Mouse (Mus musculus) urinary bladder, postnatal 36 days (tissue): ENCODE results near the gene Cers6.

Source experiments
- DNase-seq, 2 experiments: peaks; one replicate each; pipeline ENCODE4 v3.0.0; 2022; ENCODE audit warnings: low spot score in 2 of 2, mixed read lengths in 1 of 2

Cers6 gene

DNA sequence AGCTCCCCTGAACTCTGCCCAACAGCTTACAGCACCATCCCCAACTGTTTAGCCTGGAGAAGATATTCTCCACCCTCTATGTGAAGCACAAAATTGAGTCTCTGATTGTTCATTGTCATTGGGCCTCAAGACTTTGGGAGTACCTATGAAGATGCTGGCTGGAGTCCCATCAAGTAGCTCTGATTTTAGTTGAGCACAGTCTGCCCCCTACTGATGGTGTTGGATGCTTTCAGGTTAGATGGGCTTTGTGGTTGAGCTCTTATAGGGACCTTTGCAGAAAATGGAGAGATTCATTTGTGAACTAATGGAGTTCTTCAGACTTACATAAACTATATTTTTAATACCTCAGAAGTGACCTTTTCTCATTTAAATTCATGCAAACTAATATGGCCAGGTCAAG is 200.1 kb downstream of the Cers6 start:
- DNase-seq = peak in 1 of 2 experiments; percentile 15

DNA sequence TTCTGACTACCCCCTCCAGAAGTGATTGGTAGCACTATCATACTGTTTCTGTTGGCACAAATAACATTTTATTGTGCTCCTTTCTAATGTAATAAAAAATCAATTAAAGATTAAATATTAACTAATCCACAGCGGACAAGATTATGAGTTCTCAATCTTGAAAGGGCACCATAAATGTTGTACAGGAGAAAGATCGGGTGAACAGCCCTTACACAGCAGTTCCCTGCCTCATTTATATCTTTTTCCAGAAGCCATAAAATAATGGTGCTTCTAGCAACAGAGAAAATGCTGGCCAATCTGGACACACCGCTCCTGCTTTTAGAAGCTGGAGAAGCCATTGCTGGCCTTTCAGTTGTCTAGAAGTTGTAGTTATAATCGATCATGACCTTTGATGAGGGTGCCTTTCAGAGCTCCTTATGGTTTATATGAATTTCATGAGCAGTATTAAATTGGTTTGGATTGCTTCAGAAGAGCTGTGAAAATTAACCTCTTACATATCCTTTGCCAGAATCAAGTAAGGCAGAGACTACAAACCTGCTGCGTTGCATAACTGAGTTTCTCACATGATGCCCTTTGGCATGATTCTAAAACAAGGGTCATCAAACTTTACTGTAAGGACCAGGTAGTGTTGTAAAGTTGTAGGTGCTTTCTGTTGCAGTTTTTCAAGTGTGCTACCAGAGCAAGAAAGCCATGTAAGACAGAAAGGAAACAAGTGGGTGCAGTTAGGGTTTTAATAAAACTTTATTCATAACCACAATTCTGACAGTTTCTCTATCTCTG is 200.9 kb downstream of the Cers6 start:
- no peak for DNase-seq

DNA sequence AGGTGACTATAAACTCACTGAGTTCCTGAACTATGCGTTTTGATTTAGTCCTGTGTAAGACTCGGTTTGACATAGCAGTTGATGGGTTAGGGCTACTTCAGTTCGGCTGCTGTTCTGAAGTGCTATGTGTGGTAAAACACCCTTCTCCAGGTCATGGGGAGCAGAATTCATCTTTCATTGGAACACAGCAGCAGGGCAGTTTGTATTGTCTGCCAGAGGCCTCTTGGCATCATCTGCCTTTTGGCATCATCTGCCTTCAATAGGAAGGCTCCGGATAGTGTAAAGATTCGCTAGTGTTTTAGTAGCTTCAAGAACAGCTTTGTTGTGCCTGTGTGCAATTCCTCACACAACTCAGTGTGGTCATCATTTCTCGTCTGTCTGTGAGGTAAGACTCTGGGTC is 203.5 kb downstream of the Cers6 start:
- DNase-seq = no peak

DNA sequence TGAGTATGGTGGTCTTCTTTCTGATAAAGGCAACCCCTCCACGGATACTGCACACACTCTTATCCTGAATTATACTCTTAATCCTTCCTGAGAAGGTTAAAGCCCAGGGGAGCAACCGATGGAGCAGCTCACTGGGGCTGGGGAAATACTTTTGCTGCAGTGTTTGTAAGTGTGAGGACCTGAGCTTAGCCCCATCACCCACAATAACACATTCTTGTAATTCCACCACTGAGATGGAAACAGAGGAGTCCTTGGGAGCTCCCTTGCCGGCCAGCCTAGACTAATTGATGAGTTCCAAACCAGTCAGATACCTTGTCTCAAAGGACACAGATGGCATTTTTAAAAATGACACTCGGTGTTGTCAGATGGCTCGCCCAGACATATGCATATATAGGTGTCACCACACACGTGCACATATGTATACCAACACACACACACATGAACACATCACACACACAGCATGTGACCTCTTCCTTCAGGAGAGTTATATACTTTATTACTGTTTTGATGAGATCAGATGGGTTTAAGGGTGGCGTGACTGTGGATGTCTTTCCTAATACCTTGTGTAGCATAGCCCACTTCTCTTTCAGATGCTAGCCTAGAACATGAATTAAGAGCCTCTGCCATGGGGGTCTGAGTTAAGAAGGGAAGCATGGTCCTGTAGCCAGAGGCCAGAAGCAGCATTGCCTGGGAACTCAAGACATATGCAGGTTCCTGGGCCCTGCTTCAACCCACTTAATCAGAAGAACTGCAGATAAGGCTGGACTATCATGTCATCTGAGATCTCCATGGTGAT is 210.4 kb downstream of the Cers6 start:
- DNase-seq = no peak

DNA sequence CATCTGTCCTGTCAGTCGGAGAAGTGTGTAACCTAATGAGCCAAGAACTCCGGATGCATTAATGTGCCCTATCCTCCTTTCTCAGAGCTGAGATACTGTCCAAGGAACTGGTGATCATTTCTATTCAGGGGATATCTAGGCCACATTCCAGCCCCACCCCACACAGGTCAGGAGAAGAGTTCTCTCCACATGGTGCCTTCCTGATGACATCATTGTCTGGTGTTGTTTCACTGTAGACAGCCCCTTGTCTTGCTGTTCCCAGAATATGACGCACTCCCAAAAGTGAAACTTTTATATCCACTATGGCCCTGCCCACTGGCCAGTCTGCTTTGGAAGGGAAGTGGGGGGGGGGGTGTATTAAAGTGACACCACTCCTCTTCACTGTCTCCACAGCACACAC is 215.9 kb downstream of the Cers6 start:
- DNase-seq = no peak

DNA sequence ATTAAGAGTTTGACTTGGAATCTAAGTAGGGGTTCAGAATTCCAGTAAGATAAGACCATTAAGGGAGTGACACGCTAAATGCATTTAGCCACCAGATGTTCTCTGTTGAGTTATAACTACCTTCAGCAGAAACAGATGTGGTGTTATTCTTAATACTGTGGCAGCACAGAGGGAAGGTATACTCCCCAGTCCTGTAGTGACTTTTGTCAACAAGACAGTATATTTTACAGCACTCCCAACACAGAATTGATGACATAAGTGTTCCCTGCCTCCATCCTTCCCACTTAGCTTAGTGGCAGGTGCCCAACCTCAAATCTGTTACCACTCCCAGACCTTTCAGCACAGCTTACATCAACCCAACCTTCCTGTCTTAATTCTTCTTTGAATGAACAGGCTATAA is 219.5 kb downstream of the Cers6 start:
- DNase-seq = no peak

DNA sequence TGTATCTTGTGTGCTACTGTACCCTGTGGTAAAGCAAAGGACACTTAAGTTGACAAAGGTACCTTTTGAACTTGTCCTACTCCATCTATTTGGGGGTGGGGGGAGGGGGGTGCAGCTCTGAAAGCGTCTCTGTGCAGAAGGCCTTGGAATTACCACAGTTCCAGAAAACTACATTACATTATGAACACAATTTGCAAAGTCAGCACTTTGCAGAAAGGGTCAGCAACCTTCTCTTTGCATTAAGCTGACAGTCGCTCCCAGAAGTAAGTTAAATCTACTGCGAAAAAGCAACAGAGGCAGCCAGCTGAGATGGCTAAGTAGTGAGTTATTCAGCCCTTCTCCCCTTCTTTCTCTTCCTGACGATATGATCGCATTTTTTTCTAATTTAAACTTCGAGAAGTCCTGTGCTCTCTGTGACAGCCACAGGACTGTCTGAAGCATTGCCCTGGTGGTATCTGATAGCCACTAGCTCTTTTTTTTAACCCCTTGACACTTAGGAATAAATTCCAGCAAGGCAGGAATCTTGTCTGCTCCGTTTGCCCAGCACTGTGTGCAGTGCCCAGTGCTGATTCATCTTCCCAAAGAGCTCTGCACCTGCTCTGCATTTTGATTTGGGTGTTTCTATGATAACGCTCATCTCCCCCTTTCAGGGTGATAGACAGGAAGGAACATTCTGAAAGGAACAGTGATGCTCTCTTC is 221.4 kb downstream of the Cers6 start:
- no peak for DNase-seq

DNA sequence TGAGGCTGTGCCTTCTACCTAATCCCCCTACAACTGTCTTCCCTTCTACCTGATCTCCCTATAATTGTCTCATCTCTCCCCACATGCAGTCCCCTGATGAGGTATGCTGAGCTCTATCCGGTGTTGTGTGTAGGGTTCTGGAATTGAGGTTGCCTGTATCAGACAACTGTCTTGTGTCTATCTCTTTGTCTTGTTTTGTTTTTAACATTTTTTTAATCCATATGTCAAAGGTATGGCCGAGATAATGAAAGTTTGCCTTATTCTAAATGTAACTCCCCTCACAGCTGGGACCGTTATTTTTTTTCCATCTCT is 221.9 kb downstream of the Cers6 start:
- no peak for DNase-seq

DNA sequence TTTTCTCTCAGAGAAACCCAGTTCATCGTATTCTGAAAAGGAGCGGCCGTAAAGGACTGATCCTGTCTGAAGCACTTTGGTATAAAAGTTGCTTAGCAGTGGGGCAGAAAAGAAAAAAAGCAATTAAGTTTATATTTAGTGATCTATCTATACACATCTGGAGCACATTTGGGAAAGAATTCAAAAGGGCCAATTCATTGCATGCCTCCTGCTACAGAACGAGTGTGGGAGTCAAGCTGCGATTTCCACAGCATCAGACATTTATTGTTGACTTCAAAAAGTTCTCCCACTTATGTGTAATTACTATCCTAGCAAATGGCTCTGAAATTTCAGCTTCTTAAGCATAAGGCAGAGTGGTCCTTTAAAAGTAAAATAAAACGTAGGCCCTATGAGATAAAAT is 223.2 kb downstream of the Cers6 start:
- DNase-seq = no peak

DNA sequence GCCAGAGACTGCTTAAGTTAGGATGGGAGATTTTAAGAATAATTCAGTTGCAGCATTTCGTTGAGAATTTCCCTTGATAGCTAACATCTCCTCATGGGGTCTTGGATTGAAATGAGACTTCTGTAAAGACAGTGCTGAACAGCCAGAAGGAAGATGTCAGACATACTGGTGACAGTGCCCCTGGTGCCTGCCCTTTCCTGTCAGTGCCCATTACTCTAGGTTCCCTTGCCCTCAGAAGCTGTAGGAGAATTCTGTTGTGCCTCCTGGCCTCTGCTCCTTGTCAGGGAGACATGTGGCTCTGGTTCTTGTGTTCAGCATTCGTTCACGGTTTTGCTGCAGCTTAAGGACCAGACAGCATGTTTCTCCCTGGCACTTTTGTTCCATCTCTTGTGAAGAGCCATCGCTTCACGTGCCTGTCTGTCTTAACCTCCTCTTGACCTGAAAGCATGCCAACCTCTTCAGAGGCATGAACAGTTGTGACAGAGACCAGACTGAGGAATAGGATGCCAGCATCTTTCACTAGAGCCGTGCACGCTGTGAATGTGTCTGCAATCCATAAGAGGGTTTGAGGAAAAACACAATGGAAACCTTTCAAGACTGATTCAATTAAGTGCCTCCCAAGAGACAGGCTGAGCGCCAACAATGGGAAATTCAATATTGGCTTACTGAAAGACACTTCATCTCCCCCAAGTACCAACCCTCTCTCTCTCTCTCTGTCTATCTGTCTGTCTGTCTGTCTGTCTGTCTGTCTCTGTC is 225.4 kb downstream of the Cers6 start:
- DNase-seq = no peak

DNA sequence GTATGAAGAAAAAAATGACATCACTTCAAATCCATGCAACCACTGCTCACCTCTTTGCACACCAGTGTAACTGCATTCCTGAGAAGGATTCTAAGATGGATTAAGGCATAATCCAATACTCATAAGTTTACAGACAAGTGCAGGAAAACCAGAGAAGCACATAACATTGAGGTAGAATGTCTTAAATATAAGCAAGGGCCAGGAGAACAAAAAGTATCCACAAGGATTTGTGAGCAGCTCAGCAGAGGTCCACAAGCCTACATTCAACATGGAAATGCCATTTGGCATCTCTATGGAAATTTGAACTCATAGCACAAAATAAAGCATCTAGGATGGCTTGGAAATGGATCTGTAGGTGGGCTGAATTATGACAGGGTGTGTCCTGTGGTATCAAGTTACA is 234.6 kb downstream of the Cers6 start:
- DNase-seq = no peak

DNA sequence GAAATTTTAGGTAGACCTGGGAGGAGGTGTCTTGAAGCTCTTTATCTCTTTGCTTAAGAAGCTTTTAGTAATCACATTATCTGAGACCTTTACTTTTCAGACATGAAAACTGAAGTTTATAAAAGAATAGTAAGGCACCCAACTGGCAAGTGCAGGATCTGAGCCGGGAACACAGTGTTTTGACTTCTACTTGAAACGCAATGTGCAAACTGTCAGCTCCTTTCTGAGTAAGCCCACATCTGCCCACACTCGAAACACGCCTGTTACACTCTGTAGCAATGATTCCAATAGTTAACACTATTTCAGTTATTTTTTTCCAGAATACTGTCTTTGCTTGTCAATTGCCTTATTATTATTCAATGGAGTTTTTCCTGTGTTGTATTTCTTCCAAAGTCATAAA is 235.6 kb downstream of the Cers6 start:
- DNase-seq = no peak

DNA sequence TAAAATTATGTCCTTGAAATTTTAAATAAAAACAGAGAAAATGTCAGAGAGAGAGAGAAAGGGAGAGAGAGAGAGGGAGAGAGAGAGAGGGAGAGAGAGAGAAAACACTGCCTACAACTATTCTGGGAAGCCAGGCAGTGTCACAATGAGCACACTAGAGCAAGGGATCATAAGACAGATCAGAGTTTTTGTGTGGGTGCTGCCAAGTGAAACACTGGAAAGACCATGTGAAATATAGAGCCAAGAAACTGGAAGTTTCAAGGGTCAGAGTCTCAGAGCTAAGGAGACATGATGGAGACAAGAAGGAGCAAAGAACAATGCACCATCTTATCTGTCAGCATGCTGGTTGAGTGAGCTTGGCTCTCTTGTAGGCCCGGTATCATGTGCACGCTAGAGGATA is 236.3 kb downstream of the Cers6 start:
- no peak for DNase-seq

DNA sequence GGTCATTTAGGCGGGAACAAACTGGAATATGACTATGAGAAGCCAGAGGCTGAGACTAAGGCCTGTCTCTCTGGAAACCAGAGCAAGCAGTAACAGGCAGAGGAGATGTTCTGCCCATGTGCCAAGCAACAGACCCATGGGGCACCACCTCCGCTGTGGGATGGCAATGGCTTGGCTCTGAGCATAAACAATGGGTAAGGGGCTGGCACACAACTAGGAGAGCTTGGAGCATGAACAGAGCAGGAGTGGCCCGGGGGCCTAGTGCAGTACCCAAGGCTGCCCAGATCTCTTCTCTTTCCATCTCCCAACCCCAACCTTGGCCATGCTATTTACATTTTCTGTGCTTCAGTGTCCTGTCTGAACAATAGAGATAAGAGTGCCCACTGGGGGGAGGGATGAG is 237.5 kb downstream of the Cers6 start:
- no peak for DNase-seq

DNA sequence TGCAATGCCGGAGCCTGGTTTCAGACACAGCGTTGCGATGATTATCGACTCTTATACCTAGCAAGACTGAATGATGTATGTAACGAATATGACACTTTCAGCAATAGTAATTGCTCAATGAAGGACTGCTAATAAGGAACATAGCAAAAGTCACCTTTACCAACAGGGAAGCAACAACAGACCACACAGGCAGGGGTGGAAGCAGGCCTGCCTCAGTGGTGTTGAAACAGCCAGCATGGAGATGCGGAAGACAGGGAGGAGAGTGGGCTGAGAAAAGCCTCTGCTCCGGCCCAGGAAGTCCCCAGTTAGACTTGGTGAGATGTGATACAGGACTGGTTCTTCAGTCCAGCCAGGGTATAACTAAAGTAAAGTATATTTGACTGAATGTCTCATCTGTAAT is 237.9 kb downstream of the Cers6 start:
- no peak for DNase-seq

DNA sequence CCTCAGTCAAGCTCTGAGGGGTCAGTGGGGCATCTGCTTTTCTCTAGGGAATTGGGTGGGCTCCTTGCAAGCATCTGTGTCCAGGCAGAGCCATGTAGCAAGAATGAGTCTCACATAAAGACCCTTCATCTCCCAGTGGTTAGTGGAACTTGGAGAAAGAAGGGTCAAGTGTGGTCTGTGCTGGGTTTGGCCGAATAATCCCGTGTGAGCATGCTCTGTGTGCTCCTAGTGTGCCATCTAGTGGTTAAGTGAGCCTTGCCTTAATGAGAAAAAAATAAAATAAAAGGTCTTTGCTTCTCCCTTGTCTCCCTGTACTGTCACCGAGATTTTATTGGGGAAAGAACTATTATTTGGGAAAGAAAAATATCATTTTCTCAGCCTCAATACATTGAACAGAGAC is 239.5 kb downstream of the Cers6 start:
- peak in 1 of 2 experiments; percentile 23 for DNase-seq

DNA sequence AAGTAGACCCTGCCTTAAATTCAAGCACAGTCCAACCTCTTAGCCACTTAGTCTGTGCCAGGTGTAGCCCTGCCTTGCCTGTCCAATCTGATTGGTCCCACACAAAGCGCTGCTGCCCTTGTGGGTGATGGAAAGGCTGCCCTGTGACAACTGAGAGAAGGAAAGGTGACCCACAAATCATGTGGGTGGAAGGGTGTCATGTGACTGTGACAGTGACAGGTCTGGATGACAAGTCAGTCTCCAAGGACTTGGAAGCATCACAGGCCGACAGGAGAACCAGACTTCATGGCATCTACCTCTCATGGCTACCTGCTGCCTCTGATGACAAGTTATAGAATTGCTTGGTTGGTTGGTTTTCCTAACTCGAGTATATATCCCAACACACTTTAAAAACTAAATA is 242.3 kb downstream of the Cers6 start:
- no peak for DNase-seq

DNA sequence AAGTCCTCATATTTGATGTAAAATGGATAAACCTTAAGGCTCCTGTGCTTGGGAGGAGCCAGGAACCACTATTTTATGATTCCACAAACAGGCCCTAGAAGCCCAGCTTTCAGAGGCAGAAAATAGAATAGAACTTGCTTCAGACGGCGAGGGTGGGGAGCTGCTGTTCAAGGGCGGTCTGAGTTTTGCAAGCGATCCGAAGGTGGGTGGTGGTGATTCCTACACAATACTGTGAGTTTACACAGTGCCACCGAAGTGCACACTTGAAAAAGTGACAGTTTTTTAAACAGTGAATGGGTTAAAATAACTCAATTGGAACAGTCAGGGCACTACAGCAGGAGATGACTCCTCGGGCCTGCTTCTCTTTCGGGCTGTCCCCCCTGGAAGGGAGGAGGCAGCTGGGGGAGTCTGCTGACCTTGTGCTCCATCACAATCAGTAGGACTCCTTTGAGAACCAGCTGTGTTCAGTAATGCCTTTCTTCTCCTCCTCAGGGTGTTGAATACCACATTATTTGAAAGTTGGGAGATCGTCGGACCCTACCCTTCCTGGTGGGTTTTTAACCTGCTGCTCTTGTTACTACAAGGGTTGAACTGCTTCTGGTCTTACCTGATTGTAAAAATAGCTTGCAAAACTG is 243.4 kb downstream of the Cers6 start:
- DNase-seq = no peak

DNA sequence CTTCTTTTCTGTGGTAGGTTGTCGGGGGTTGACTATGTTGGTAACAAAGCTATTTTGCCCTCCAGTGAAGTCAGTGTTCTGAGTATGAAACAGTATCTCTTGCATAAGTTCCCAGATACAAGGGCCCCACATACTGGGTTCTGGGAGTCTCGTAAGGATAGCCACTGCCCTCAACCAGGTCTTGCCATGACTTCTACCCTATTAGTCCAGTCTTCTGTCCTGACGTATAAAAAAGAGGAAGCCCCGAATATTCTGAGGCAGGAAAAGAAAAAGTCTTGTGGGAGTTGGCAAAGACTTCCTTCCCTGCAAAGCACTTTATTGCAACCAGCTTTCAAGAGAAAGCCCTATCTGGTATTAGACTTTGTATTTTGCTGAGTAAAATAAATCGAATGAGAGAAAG is 248.0 kb downstream of the Cers6 start:
- DNase-seq = no peak

DNA sequence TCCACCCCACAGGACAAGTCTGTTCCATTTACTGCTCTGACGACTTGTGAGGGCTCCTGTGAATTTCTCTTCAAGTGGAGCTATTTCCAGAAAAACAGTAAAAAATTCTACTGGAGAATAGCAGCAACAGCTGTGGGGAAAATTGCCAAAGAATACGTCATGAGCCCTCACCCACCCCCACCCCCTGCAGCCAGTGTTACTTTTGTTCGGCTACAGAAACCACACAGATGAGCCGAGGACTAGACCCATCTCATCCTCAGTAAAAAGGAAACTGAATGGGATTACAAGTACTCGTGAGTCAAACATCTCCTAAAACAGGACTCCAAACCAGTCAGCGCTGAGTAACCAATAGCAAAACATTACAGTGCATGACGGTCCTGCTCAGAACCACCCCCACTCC is 248.5 kb downstream of the Cers6 start:
- no peak for DNase-seq

DNA sequence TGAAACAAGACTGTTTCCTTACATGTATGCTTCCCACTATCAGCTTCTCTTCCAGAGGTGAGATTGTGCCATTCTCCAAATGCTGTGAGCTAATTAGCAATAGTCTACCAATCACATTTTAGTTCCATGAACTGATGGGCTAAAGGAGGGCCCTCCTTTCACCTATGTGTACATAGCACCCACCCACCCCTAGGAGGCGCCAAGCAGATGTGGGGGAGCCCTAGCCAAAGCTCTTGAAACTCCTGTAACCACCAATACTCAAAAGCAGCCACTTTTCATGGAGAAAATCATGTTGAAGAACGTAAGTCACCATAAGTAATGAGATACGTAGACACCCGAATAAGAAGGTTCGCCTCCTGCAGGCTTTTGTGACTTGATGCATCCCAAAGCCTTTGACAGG is 251.4 kb downstream of the Cers6 start:
- no peak for DNase-seq
